Mouse (Mus musculus) liver, embryonic 11.5 days (tissue): ENCODE data around the gene Fdx1l. TPM values are rescaled to one million over a fixed set of nuclear protein-coding genes. Genes with fewer than 3 reads are reported as not detected.

ENCODE experiments used
- ATAC-seq: fragments of 200-750 bp; cut with Nextera tagmentation; replicated peaks from 2 replicates; pipeline ENCODE4 v1.8.0; 2017; ENCODE audit warnings: moderate number of reproducible peaks, mild to moderate bottlenecking, moderate TSS enrichment, moderate library complexity; ENCODE audit not compliant: low FRiP score
- DNase-seq: peaks from one replicate; pipeline ENCODE4 v3.0.0-alpha.2; 2017; ENCODE audit warnings: low spot score
- H3K27ac ChIP-seq: fragments of 300-500 bp; sonication (generic); 2 replicates; pipeline ENCODE4 v1.5.1; 2014; ENCODE audit warnings: mild to moderate bottlenecking, low read depth, low read length, control low read depth
- H3K27me3 ChIP-seq: fragments of 300-500 bp; sonication (generic); replicated peaks from 2 replicates; pipeline ENCODE4 v1.6.1; 2014; ENCODE audit warnings: low read length, mixed read lengths; ENCODE audit not compliant: control insufficient read depth, insufficient read depth
- H3K36me3 ChIP-seq: fragments of 300-500 bp; sonication (generic); 2 replicates; pipeline ENCODE4 v1.6.1; 2014; ENCODE audit warnings: mild to moderate bottlenecking, low read length, moderate library complexity, mixed read lengths; ENCODE audit not compliant: control insufficient read depth, insufficient read depth
- H3K4me1 ChIP-seq: fragments of 300-500 bp; sonication (generic); replicated peaks from 2 replicates; pipeline ENCODE4 v1.6.1; 2014; ENCODE audit warnings: low read length, mixed read lengths; ENCODE audit not compliant: control insufficient read depth, insufficient read depth
- H3K4me2 ChIP-seq: fragments of 300-500 bp; sonication (generic); 2 replicates; pipeline ENCODE4 v1.6.1; 2014; ENCODE audit warnings: mild to moderate bottlenecking, control low read depth, moderate library complexity
- H3K4me3 ChIP-seq: fragments of 300-500 bp; sonication (generic); 2 replicates; pipeline ENCODE4 v1.5.1; 2014; ENCODE audit warnings: low read depth, low read length, control low read depth
- H3K9ac ChIP-seq: fragments of 300-500 bp; sonication (generic); 2 replicates; pipeline ENCODE4 v1.6.1; 2014; ENCODE audit warnings: low read depth, low read length, control low read depth
- H3K9me3 ChIP-seq: fragments of 300-500 bp; sonication (generic); 2 replicates; pipeline ENCODE4 v1.6.1; 2016; ENCODE audit warnings: low read length, inconsistent platforms, mixed read lengths; ENCODE audit not compliant: control insufficient read depth
- WGBS: fragments of 180-500 bp; shearing (Covaris S2); extraction: QIAGEN DNeasy Blood & Tissue Kit; methylation state at CpG from one replicate; pipeline ENCODE4 v1.1.7; 2014; 5-methylcytosine and 5-hydroxymethylcytosine counted together
- polyA plus RNA-seq: library from polyadenylated mRNA; unstranded; fragments of >200 nt; fragmentation: Nextera tagmentation; extraction: Ambion mirVana; gene quantifications from 2 replicates; pipeline ENCODE4 v1.2.1, GENCODE M21; 2014

Gene Fdx1l
- polyA plus RNA-seq, 1 experiment from 2014 or later = 74.9 TPM

DNA sequence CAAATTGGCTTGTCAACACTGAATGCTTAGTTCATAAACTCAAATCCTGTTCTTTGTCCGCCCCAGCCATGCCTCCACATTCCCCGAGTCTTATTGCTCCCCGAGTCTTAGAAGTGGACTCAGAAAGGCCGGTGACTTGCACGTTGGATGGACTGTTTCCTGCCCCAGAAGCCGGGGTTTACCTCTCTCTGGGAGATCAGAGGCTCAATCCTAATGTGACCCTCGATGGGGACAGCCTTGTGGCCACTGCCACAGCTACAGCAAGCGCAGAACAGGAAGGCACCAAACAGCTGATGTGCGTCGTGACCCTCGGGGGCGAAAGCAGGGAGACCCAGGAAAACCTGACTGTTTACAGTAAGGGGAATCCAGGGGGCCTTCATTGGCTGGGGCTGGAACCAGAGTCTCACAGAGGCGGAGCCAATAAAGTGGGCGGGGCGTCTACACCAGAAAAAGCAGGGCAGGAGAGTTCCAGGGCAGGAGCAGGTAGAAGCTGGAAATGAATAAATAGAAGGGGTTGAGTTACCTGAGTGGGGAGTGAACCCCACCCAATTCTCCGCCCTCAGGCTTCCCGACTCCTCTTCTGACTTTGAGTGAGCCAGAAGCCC lies 38.8 kb downstream of the Fdx1l start:
- no peak overlapping the region for H3K9ac ChIP-seq
- WGBS = 7% methylated on average over 17 of the region's 17 CpGs
- H3K4me2 ChIP-seq = peak overlapping the region; percentile 7
- H3K4me3 ChIP-seq = no peak overlapping the region
- ATAC-seq = no peak
- H3K9me3 ChIP-seq = peaks cover 3% of the 10 kb centered on the region; the same call in 1 of the 2 replicates
- peak; percentile 57 for DNase-seq
- H3K4me1 ChIP-seq = peaks cover 42% of the 10 kb centered on the region
- H3K27ac ChIP-seq = no peak overlapping the region
- H3K27me3 ChIP-seq = peaks cover 76% of the 10 kb centered on the region
- H3K36me3 ChIP-seq = no peaks in the 10 kb centered on the region

- no peak overlapping the region for H3K27ac ChIP-seq
- under 1% methylated on average over 34 of the region's 34 CpGs for WGBS
- ATAC-seq (peak; percentile 56), DNase-seq (peak; percentile 86)
- peaks cover 65% of the 10 kb centered on the region for H3K27me3 ChIP-seq
- no peaks in the 10 kb centered on the region for H3K9me3 ChIP-seq
- H3K9ac ChIP-seq = peak overlapping the region; percentile 42
- H3K36me3 ChIP-seq = no peaks in the 10 kb centered on the region
- H3K4me2 ChIP-seq = peak overlapping the region; percentile 100
- peak overlapping the region; percentile 65 for H3K4me3 ChIP-seq
- peaks cover 48% of the 10 kb centered on the region for H3K4me1 ChIP-seq
Observed at GRCm38 (mm10) chr9:21033136-21033535, 40.3 kb downstream of the Fdx1l start.

DNA sequence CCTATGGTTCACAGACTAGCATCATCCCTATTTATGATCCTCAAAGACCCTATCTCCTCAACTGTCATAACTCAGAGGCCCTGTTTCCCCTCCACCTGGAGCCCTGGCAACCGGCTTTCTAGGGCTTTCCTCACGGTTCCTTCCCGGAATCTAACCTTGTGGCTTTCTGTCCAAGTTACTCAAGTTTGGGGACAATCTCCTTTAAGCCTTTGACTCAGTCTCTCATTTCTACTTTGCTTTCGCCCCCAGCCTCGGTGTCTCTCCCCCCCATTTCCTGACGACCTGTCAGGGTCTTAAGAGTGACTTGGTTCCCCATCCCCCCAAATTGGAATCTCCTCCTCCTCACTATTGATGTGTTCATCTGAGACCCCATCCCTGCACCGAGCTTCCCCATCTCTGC lies 40.9 kb downstream of the Fdx1l start:
- Histone ChIP-seq H3K9ac (peak overlapping the region; percentile 48; the same call in 1 of the 2 replicates), H3K27me3 (peaks cover 59% of the 10 kb centered on the region), H3K4me1 (peaks cover 48% of the 10 kb centered on the region), H3K9me3 (no peaks in the 10 kb centered on the region), H3K4me3 (peak overlapping the region; percentile 65), H3K27ac (no peak overlapping the region), H3K4me2 (peak overlapping the region; percentile 100), H3K36me3 (no peaks in the 10 kb centered on the region)
- DNase-seq (no peak), ATAC-seq (no peak)
- WGBS = 4% methylated on average over 7 of the region's 7 CpGs

- Histone ChIP-seq H3K9ac (peak within 1 kb of the TSS; percentile 48), H3K4me1 (peaks cover 45% of the 10 kb centered on the region), H3K27ac (peak within 1 kb of the TSS; percentile 77), H3K4me3 (peak within 1 kb of the TSS; percentile 65), H3K27me3 (peaks cover 53% of the 10 kb centered on the region), H3K9me3 (no peaks in the 10 kb centered on the region), H3K36me3 (no peaks in the 10 kb centered on the region), H3K4me2 (peak within 1 kb of the TSS; percentile 100)
- ATAC-seq (no peak), DNase-seq (no peak)
- under 1% methylated on average over 35 of the region's 35 CpGs for WGBS
Observed at GRCm38 (mm10) chr9:21031896-21032351, 41.5 kb downstream of the Fdx1l start, which contains the start of gene Icam5. Gene Icam5 (plus strand): TSS chr9:21032073.

GRCm38 (mm10) chr9:21031251-21031895 lies 42.0 kb downstream of the Fdx1l start:
- DNase-seq (no peak), ATAC-seq (peak; percentile 3; the same call in 1 of the 2 replicates)
- H3K4me3 ChIP-seq = peak overlapping the region; percentile 65
- H3K4me1 ChIP-seq = peaks cover 46% of the 10 kb centered on the region
- H3K9ac ChIP-seq = peak overlapping the region; percentile 48
- H3K4me2 ChIP-seq = peak overlapping the region; percentile 100
- WGBS = under 1% methylated on average over 36 of the region's 36 CpGs
- H3K27me3 ChIP-seq = peaks cover 48% of the 10 kb centered on the region
- H3K36me3 ChIP-seq = no peaks in the 10 kb centered on the region
- H3K9me3 ChIP-seq = no peaks in the 10 kb centered on the region
- H3K27ac ChIP-seq = peak overlapping the region; percentile 77

- Histone ChIP-seq H3K9me3 (no peaks in the 10 kb centered on the region), H3K4me3 (peak overlapping the region; percentile 65), H3K27me3 (peaks cover 42% of the 10 kb centered on the region), H3K4me1 (peaks cover 46% of the 10 kb centered on the region), H3K9ac (peak overlapping the region; percentile 68), H3K4me2 (peak overlapping the region; percentile 100), H3K27ac (peak overlapping the region; percentile 86), H3K36me3 (no peaks in the 10 kb centered on the region)
- DNase-seq (peak; percentile 76), ATAC-seq (peak; percentile 70)
- WGBS = under 1% methylated on average over 13 of the region's 13 CpGs
Observed at GRCm38 (mm10) chr9:21030781-21031250, 42.6 kb downstream of the Fdx1l start.

DNA sequence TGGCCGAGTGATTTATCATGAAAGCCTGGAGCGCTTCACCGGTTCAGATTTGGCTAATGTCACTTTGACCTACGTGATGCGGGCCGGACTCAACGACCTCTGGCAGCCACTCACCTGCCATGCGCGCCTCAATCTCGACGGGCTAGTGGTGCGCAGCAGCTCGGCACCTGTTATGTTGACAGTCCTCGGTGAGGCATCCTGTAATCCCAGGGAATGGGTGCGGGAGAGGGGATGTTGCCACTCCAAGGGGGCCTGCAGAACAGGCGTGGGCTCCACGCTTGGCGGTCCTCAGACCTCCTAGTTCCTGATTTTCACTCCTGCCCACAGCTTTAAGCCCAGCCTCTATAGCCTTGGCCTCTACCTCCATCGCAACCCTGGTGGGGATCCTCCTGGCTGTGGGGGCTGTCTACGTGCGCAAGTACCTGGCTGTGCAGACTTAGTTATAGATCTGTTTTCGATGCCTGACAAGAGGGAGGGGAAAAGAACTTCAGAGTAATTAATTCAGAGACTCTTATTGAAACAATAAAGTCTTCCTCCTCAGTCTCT lies 43.3 kb downstream of the Fdx1l start:
- Histone ChIP-seq H3K9me3 (no peaks in the 10 kb centered on the region), H3K4me2 (peak overlapping the region; percentile 100), H3K9ac (peak overlapping the region; percentile 68), H3K27ac (peak overlapping the region; percentile 86), H3K36me3 (no peaks in the 10 kb centered on the region), H3K27me3 (peaks cover 35% of the 10 kb centered on the region), H3K4me1 (peaks cover 46% of the 10 kb centered on the region), H3K4me3 (peak overlapping the region; percentile 65)
- ATAC-seq (no peak), DNase-seq (no peak)
- 13% methylated on average over 22 of the region's 22 CpGs for WGBS

- H3K9ac ChIP-seq = peak within 1 kb of the TSS; percentile 68
- peaks cover 29% of the 10 kb centered on the region for H3K27me3 ChIP-seq
- peak within 1 kb of the TSS; percentile 86 for H3K27ac ChIP-seq
- H3K4me2 ChIP-seq = peak within 1 kb of the TSS; percentile 100
- no peaks in the 10 kb centered on the region for H3K9me3 ChIP-seq
- no peaks in the 10 kb centered on the region for H3K36me3 ChIP-seq
- peaks cover 43% of the 10 kb centered on the region for H3K4me1 ChIP-seq
- ATAC-seq (peak; percentile 80), DNase-seq (peak; percentile 85)
- H3K4me3 ChIP-seq = peak within 1 kb of the TSS; percentile 65
- WGBS = 2% methylated on average over 37 of the region's 37 CpGs
Observed at GRCm38 (mm10) chr9:21029291-21030054, 43.9 kb downstream of the Fdx1l start, which contains the start of gene Icam4. Gene Icam4 (plus strand): TSS chr9:21029373.
